Mouse (Mus musculus) midbrain, embryonic 16.5 days (tissue): ENCODE data around the gene Inf2. TPM values are rescaled to one million over a fixed set of nuclear protein-coding genes. Genes with fewer than 3 reads are reported as not detected.

Experiments
- ATAC-seq: fragments of 200-750 bp; cut with Nextera tagmentation; 2 replicates; pipeline ENCODE4 v1.8.0; 2017; ENCODE audit warnings: moderate TSS enrichment
- H3K27ac ChIP-seq: fragments of 300-500 bp; sonication (generic); 2 replicates; pipeline ENCODE4 v1.5.1; 2014; ENCODE audit warnings: mild to moderate bottlenecking, low read length, mixed read lengths
- H3K27me3 ChIP-seq: fragments of 300-500 bp; sonication (generic); 2 replicates; pipeline ENCODE4 v1.6.1; 2014; ENCODE audit warnings: low read depth, low read length, mixed read lengths; ENCODE audit not compliant: control insufficient read depth, insufficient read depth
- H3K36me3 ChIP-seq: fragments of 300-500 bp; sonication (generic); 2 replicates; pipeline ENCODE4 v1.6.1; 2014; ENCODE audit warnings: mild to moderate bottlenecking, low read length, moderate library complexity, mixed read lengths; ENCODE audit not compliant: control insufficient read depth, insufficient read depth
- H3K4me1 ChIP-seq: fragments of 300-500 bp; sonication (generic); 2 replicates; pipeline ENCODE4 v1.6.1; 2014; ENCODE audit warnings: mild to moderate bottlenecking, low read length, mixed read lengths; ENCODE audit not compliant: control insufficient read depth, insufficient read depth
- H3K4me2 ChIP-seq: fragments of 300-500 bp; sonication (generic); 2 replicates; pipeline ENCODE4 v1.6.1; 2014; ENCODE audit warnings: mild to moderate bottlenecking, low read length, mixed read lengths
- H3K4me3 ChIP-seq: fragments of 300-500 bp; sonication (generic); 2 replicates; pipeline ENCODE4 v1.5.1; 2014; ENCODE audit warnings: low read depth, mild to moderate bottlenecking, low read length, moderate library complexity, mixed read lengths
- H3K9ac ChIP-seq: fragments of 300-500 bp; sonication (generic); 2 replicates; pipeline ENCODE4 v1.6.1; 2014; ENCODE audit warnings: low read depth, low read length, mixed read lengths
- H3K9me3 ChIP-seq: fragments of 300-500 bp; sonication (generic); replicated peaks from 2 replicates; pipeline ENCODE4 v1.6.1; 2014; ENCODE audit warnings: mild to moderate bottlenecking, low read length, mixed read lengths; ENCODE audit not compliant: control insufficient read depth, poor library complexity, severe bottlenecking
- WGBS: fragments of 180-500 bp; shearing (Covaris S2); extraction: QIAGEN DNeasy Blood & Tissue Kit; methylation state at CpG from one replicate; pipeline ENCODE4 v1.1.7; 2014; 5-methylcytosine and 5-hydroxymethylcytosine counted together
- polyA plus RNA-seq: library from polyadenylated mRNA; unstranded; fragments of >200 nt; fragmentation: Nextera tagmentation; extraction: Ambion mirVana; gene quantifications from 2 replicates; pipeline ENCODE4 v1.2.1, GENCODE M21; 2015

Inf2 gene
- polyA plus RNA-seq, 1 experiment from 2014 or later = 0.53 TPM

GRCm38 (mm10) chr12:112623742-112624141 lies 35.2 kb downstream of the Inf2 start:
- Histone ChIP-seq H3K36me3 (no peaks in the 10 kb centered on the region), H3K4me2 (no peak overlapping the region), H3K27me3 (peaks cover 9% of the 10 kb centered on the region), H3K9ac (no peak overlapping the region), H3K27ac (no peak overlapping the region), H3K4me3 (no peak overlapping the region), H3K4me1 (peaks cover 9% of the 10 kb centered on the region; the same call in 1 of the 2 replicates), H3K9me3 (no peaks in the 10 kb centered on the region)
- 14% methylated on average over 2 of the region's 2 CpGs for WGBS
- no peak for ATAC-seq

GRCm38 (mm10) chr12:112625700-112626099 lies 37.1 kb downstream of the Inf2 start:
- Histone ChIP-seq H3K9me3 (no peaks in the 10 kb centered on the region), H3K4me2 (no peak overlapping the region), H3K4me3 (no peak overlapping the region), H3K27ac (no peak overlapping the region), H3K9ac (no peak overlapping the region), H3K36me3 (no peaks in the 10 kb centered on the region), H3K4me1 (peaks cover 7% of the 10 kb centered on the region; the same call in 1 of the 2 replicates), H3K27me3 (0 out of 2 replicates have a peak, but pooled peaks cover 2% of the 10 kb centered on the region)
- no peak for ATAC-seq
- WGBS = 90% methylated on average over 4 of the region's 4 CpGs

- Histone ChIP-seq H3K4me2 (no peak overlapping the region), H3K9me3 (no peaks in the 10 kb centered on the region), H3K27ac (no peak overlapping the region), H3K36me3 (no peaks in the 10 kb centered on the region), H3K9ac (no peak overlapping the region), H3K4me1 (peaks cover 6% of the 10 kb centered on the region; the same call in 1 of the 2 replicates), H3K27me3 (no peaks in the 10 kb centered on the region), H3K4me3 (no peak overlapping the region)
- 86% methylated on average over 6 of the region's 6 CpGs for WGBS
- ATAC-seq = no peak
These were observed 37.9 kb downstream of the Inf2 start for GRCm38 (mm10) chr12:112626455-112626854.

GRCm38 (mm10) chr12:112627097-112627881 lies 38.7 kb downstream of the Inf2 start:
- Histone ChIP-seq H3K27ac (no peak overlapping the region), H3K9me3 (no peaks in the 10 kb centered on the region), H3K4me2 (no peak overlapping the region), H3K36me3 (no peaks in the 10 kb centered on the region), H3K9ac (no peak overlapping the region), H3K4me3 (no peak overlapping the region), H3K4me1 (peaks cover 6% of the 10 kb centered on the region; the same call in 1 of the 2 replicates), H3K27me3 (no peaks in the 10 kb centered on the region)
- no peak for ATAC-seq
- 65% methylated on average over 7 of the region's 7 CpGs for WGBS

GRCm38 (mm10) chr12:112628197-112628596 lies 39.6 kb downstream of the Inf2 start:
- H3K9me3 ChIP-seq = no peaks in the 10 kb centered on the region
- H3K4me3 ChIP-seq = no peak overlapping the region
- no peak overlapping the region for H3K27ac ChIP-seq
- peaks cover 6% of the 10 kb centered on the region; the same call in 1 of the 2 replicates for H3K4me1 ChIP-seq
- no peak overlapping the region for H3K9ac ChIP-seq
- ATAC-seq = no peak
- H3K4me2 ChIP-seq = no peak overlapping the region
- WGBS = 88% methylated on average over 6 of the region's 6 CpGs
- H3K27me3 ChIP-seq = no peaks in the 10 kb centered on the region
- no peaks in the 10 kb centered on the region for H3K36me3 ChIP-seq

- 0 out of 2 replicates have a peak overlapping the region, but pooled peaks have one; percentile 1 for H3K4me3 ChIP-seq
- H3K4me1 ChIP-seq = peaks cover 6% of the 10 kb centered on the region; the same call in 1 of the 2 replicates
- no peaks in the 10 kb centered on the region for H3K27me3 ChIP-seq
- peak overlapping the region; percentile 31 for H3K4me2 ChIP-seq
- no peak overlapping the region for H3K27ac ChIP-seq
- H3K9ac ChIP-seq = no peak overlapping the region
- H3K9me3 ChIP-seq = no peaks in the 10 kb centered on the region
- peak; percentile 64 for ATAC-seq
- 36% methylated on average over 19 of the region's 19 CpGs for WGBS
- H3K36me3 ChIP-seq = no peaks in the 10 kb centered on the region
These were observed 40.5 kb downstream of the Inf2 start for GRCm38 (mm10) chr12:112628928-112629721.

- ATAC-seq = no peak
- no peak overlapping the region for H3K4me2 ChIP-seq
- no peaks in the 10 kb centered on the region for H3K9me3 ChIP-seq
- H3K27ac ChIP-seq = no peak overlapping the region
- H3K4me1 ChIP-seq = peaks cover 6% of the 10 kb centered on the region; the same call in 1 of the 2 replicates
- no peak overlapping the region for H3K9ac ChIP-seq
- 93% methylated on average over 12 of the region's 12 CpGs for WGBS
- no peaks in the 10 kb centered on the region for H3K27me3 ChIP-seq
- H3K36me3 ChIP-seq = no peaks in the 10 kb centered on the region
- no peak overlapping the region for H3K4me3 ChIP-seq
These were observed 41.4 kb downstream of the Inf2 start for GRCm38 (mm10) chr12:112630029-112630428.

- H3K4me1 ChIP-seq = peaks cover 6% of the 10 kb centered on the region; the same call in 1 of the 2 replicates
- WGBS = 80% methylated on average over 5 of the region's 5 CpGs
- H3K4me3 ChIP-seq = no peak overlapping the region
- no peak for ATAC-seq
- no peak overlapping the region for H3K4me2 ChIP-seq
- no peaks in the 10 kb centered on the region for H3K27me3 ChIP-seq
- H3K36me3 ChIP-seq = no peaks in the 10 kb centered on the region
- no peak overlapping the region for H3K9ac ChIP-seq
- H3K27ac ChIP-seq = no peak overlapping the region
- no peaks in the 10 kb centered on the region for H3K9me3 ChIP-seq
These were observed 42.2 kb downstream of the Inf2 start for GRCm38 (mm10) chr12:112630796-112631195.

- 60% methylated on average over 1 of the region's 1 CpGs for WGBS
- H3K4me1 ChIP-seq = peaks cover 6% of the 10 kb centered on the region; the same call in 1 of the 2 replicates
- ATAC-seq = no peak
These were observed 42.9 kb downstream of the Inf2 start for GRCm38 (mm10) chr12:112631472-112631871.

More at GRCm38 (mm10) chr12:112631472-112631871, 42.9 kb downstream of the Inf2 start:
- Histone ChIP-seq H3K27ac (no peak overlapping the region), H3K4me3 (no peak overlapping the region), H3K9ac (no peak overlapping the region), H3K9me3 (no peaks in the 10 kb centered on the region), H3K4me2 (no peak overlapping the region), H3K36me3 (no peaks in the 10 kb centered on the region), H3K27me3 (no peaks in the 10 kb centered on the region)
